Mouse (Mus musculus): Measurements from ENCODE around the gene Sumf1.

GRCm38 (mm10) chr6:108225027-108225426 lies 39.6 kb upstream of the Sumf1 start:
- TF ChIP-seq E2F4 (IDR thresholded peaks at IDR 0.05; ENCODE audit: insufficient read depth) (no peak), POLR2A (IDR thresholded peaks at IDR 0.05; ENCODE audit: insufficient read length, low read depth) (no peak), TCF12 (IDR thresholded peaks at IDR 0.05; ENCODE audit: insufficient read depth, poor library complexity, severe bottlenecking) (no peak)

All from myocyte (in vitro differentiated cells).